Mouse (Mus musculus): Measurements from ENCODE around the gene Gadd45b. TPM values are rescaled to one million over a fixed set of nuclear protein-coding genes. Genes with fewer than 3 reads are reported as not detected.

Gadd45b gene
- polyA plus RNA-seq, 1 experiment from 2014 or later = 5.8 TPM

GRCm38 (mm10) chr10:80932206-80932605 lies 2.3 kb downstream of the Gadd45b start:
- Histone ChIP-seq H3K9me3 (ENCODE audit: control insufficient read depth, low read length) (no peaks in the 10 kb centered on the region), H3K4me3 (replicated peaks; ENCODE audit: low read length) (peak overlapping the region; percentile 24), H3K9ac (replicated peaks; ENCODE audit: low read depth, low read length) (no peak overlapping the region; the same call in 1 of the 2 replicates), H3K4me2 (ENCODE audit: low read length) (peak overlapping the region; percentile 45), H3K27ac (ENCODE audit: low read length) (no peak overlapping the region), H3K36me3 (ENCODE audit: control insufficient read depth, insufficient read depth) (no peaks in the 10 kb centered on the region), H3K27me3 (replicated peaks; ENCODE audit: control insufficient read depth, insufficient read depth, low read length) (peaks cover 35% of the 10 kb centered on the region), H3K4me1 (replicated peaks; ENCODE audit: control insufficient read depth, insufficient read depth, low read length) (peaks cover 65% of the 10 kb centered on the region)
- under 1% methylated on average over 20 of the region's 20 CpGs for WGBS
- no peak for ATAC-seq

- no peaks in the 10 kb centered on the region for H3K36me3 ChIP-seq (ENCODE audit: control insufficient read depth, insufficient read depth)
- 2% methylated on average over 17 of the region's 17 CpGs for WGBS
- H3K4me1 ChIP-seq (replicated peaks; ENCODE audit: control insufficient read depth, insufficient read depth, low read length) = peaks cover 72% of the 10 kb centered on the region
- H3K9me3 ChIP-seq (ENCODE audit: control insufficient read depth, low read length) = no peaks in the 10 kb centered on the region
- no peak for ATAC-seq
- H3K4me2 ChIP-seq (ENCODE audit: low read length) = peak overlapping the region; percentile 49
- H3K9ac ChIP-seq (replicated peaks; ENCODE audit: low read depth, low read length) = no peak overlapping the region
- H3K27me3 ChIP-seq (replicated peaks; ENCODE audit: control insufficient read depth, insufficient read depth, low read length) = peaks cover 38% of the 10 kb centered on the region
- peak overlapping the region; percentile 24 for H3K4me3 ChIP-seq (replicated peaks; ENCODE audit: low read length)
- H3K27ac ChIP-seq (ENCODE audit: low read length) = no peak overlapping the region
Observed at GRCm38 (mm10) chr10:80932700-80933420, 3.0 kb downstream of the Gadd45b start.

GRCm38 (mm10) chr10:80933421-80933979 lies 3.6 kb downstream of the Gadd45b start:
- Histone ChIP-seq H3K4me1 (replicated peaks; ENCODE audit: control insufficient read depth, insufficient read depth, low read length) (peaks cover 73% of the 10 kb centered on the region), H3K27ac (ENCODE audit: low read length) (no peak overlapping the region), H3K9me3 (ENCODE audit: control insufficient read depth, low read length) (no peaks in the 10 kb centered on the region), H3K9ac (replicated peaks; ENCODE audit: low read depth, low read length) (no peak overlapping the region), H3K27me3 (replicated peaks; ENCODE audit: control insufficient read depth, insufficient read depth, low read length) (peaks cover 38% of the 10 kb centered on the region), H3K36me3 (ENCODE audit: control insufficient read depth, insufficient read depth) (no peaks in the 10 kb centered on the region), H3K4me3 (replicated peaks; ENCODE audit: low read length) (peak overlapping the region; percentile 31), H3K4me2 (ENCODE audit: low read length) (peak overlapping the region; percentile 49)
- 4% methylated on average over 21 of the region's 21 CpGs for WGBS
- no peak for ATAC-seq

GRCm38 (mm10) chr10:80934136-80934985 lies 4.5 kb downstream of the Gadd45b start:
- no peak overlapping the region for H3K4me2 ChIP-seq (ENCODE audit: low read length)
- peaks cover 38% of the 10 kb centered on the region for H3K27me3 ChIP-seq (replicated peaks; ENCODE audit: control insufficient read depth, insufficient read depth, low read length)
- H3K4me1 ChIP-seq (replicated peaks; ENCODE audit: control insufficient read depth, insufficient read depth, low read length) = peaks cover 72% of the 10 kb centered on the region
- ATAC-seq = no peak
- H3K9ac ChIP-seq (replicated peaks; ENCODE audit: low read depth, low read length) = no peak overlapping the region
- no peak overlapping the region for H3K4me3 ChIP-seq (replicated peaks; ENCODE audit: low read length)
- WGBS = 31% methylated on average over 14 of the region's 14 CpGs
- no peaks in the 10 kb centered on the region for H3K9me3 ChIP-seq (ENCODE audit: control insufficient read depth, low read length)
- H3K36me3 ChIP-seq (ENCODE audit: control insufficient read depth, insufficient read depth) = no peaks in the 10 kb centered on the region
- H3K27ac ChIP-seq (ENCODE audit: low read length) = no peak overlapping the region

GRCm38 (mm10) chr10:80935241-80935640 lies 5.4 kb downstream of the Gadd45b start:
- no peak overlapping the region for H3K4me2 ChIP-seq (ENCODE audit: low read length)
- WGBS = 11% methylated on average over 3 of the region's 3 CpGs

GRCm38 (mm10) chr10:80935698-80936097 lies 5.8 kb downstream of the Gadd45b start:
- 3% methylated on average over 15 of the region's 17 CpGs for WGBS
- ATAC-seq = no peak
- Histone ChIP-seq H3K9ac (replicated peaks; ENCODE audit: low read depth, low read length) (no peak overlapping the region), H3K4me2 (ENCODE audit: low read length) (peak overlapping the region; percentile 32), H3K4me3 (replicated peaks; ENCODE audit: low read length) (no peak overlapping the region), H3K4me1 (replicated peaks; ENCODE audit: control insufficient read depth, insufficient read depth, low read length) (peaks cover 75% of the 10 kb centered on the region), H3K27ac (ENCODE audit: low read length) (no peak overlapping the region), H3K27me3 (replicated peaks; ENCODE audit: control insufficient read depth, insufficient read depth, low read length) (peaks cover 38% of the 10 kb centered on the region), H3K9me3 (ENCODE audit: control insufficient read depth, low read length) (no peaks in the 10 kb centered on the region), H3K36me3 (ENCODE audit: control insufficient read depth, insufficient read depth) (no peaks in the 10 kb centered on the region)

More at GRCm38 (mm10) chr10:80935241-80935640, 5.4 kb downstream of the Gadd45b start:
- no peaks in the 10 kb centered on the region for H3K9me3 ChIP-seq (ENCODE audit: control insufficient read depth, low read length)
- H3K4me3 ChIP-seq (replicated peaks; ENCODE audit: low read length) = no peak overlapping the region
- ATAC-seq = no peak
- H3K4me1 ChIP-seq (replicated peaks; ENCODE audit: control insufficient read depth, insufficient read depth, low read length) = peaks cover 75% of the 10 kb centered on the region
- H3K9ac ChIP-seq (replicated peaks; ENCODE audit: low read depth, low read length) = no peak overlapping the region
- H3K27ac ChIP-seq (ENCODE audit: low read length) = no peak overlapping the region
- no peaks in the 10 kb centered on the region for H3K36me3 ChIP-seq (ENCODE audit: control insufficient read depth, insufficient read depth)
- H3K27me3 ChIP-seq (replicated peaks; ENCODE audit: control insufficient read depth, insufficient read depth, low read length) = peaks cover 38% of the 10 kb centered on the region

- no peak overlapping the region for H3K9ac ChIP-seq (replicated peaks; ENCODE audit: low read depth, low read length)
- H3K27ac ChIP-seq (ENCODE audit: low read length) = no peak overlapping the region
- WGBS = 2% methylated on average over 37 of the region's 37 CpGs
- peak overlapping the region; percentile 32 for H3K4me2 ChIP-seq (ENCODE audit: low read length)
- ATAC-seq = peak; percentile 47
- no peaks in the 10 kb centered on the region for H3K36me3 ChIP-seq (ENCODE audit: control insufficient read depth, insufficient read depth)
- H3K4me3 ChIP-seq (replicated peaks; ENCODE audit: low read length) = peak overlapping the region; percentile 12; the same call in 1 of the 2 replicates
- H3K9me3 ChIP-seq (ENCODE audit: control insufficient read depth, low read length) = no peaks in the 10 kb centered on the region
- peaks cover 72% of the 10 kb centered on the region for H3K4me1 ChIP-seq (replicated peaks; ENCODE audit: control insufficient read depth, insufficient read depth, low read length)
- peaks cover 37% of the 10 kb centered on the region for H3K27me3 ChIP-seq (replicated peaks; ENCODE audit: control insufficient read depth, insufficient read depth, low read length)
Observed at GRCm38 (mm10) chr10:80936135-80936809, 6.4 kb downstream of the Gadd45b start.

- H3K9me3 ChIP-seq (ENCODE audit: control insufficient read depth, low read length) = no peaks in the 10 kb centered on the region
- peak overlapping the region; percentile 32 for H3K4me2 ChIP-seq (ENCODE audit: low read length)
- H3K36me3 ChIP-seq (ENCODE audit: control insufficient read depth, insufficient read depth) = no peaks in the 10 kb centered on the region
- H3K27me3 ChIP-seq (replicated peaks; ENCODE audit: control insufficient read depth, insufficient read depth, low read length) = peaks cover 32% of the 10 kb centered on the region
- H3K27ac ChIP-seq (ENCODE audit: low read length) = no peak overlapping the region
- no peak for ATAC-seq
- WGBS = 12% methylated on average over 6 of the region's 6 CpGs
- H3K4me1 ChIP-seq (replicated peaks; ENCODE audit: control insufficient read depth, insufficient read depth, low read length) = peaks cover 67% of the 10 kb centered on the region
- no peak overlapping the region for H3K4me3 ChIP-seq (replicated peaks; ENCODE audit: low read length)
- H3K9ac ChIP-seq (replicated peaks; ENCODE audit: low read depth, low read length) = no peak overlapping the region
Observed at GRCm38 (mm10) chr10:80936810-80937164, 6.9 kb downstream of the Gadd45b start.

- 20% methylated on average over 8 of the region's 8 CpGs for WGBS
Observed at GRCm38 (mm10) chr10:80937646-80938045, 7.8 kb downstream of the Gadd45b start.

More at GRCm38 (mm10) chr10:80937646-80938045, 7.8 kb downstream of the Gadd45b start:
- no peaks in the 10 kb centered on the region for H3K9me3 ChIP-seq (ENCODE audit: control insufficient read depth, low read length)
- no peak overlapping the region for H3K9ac ChIP-seq (replicated peaks; ENCODE audit: low read depth, low read length)
- no peak overlapping the region for H3K4me2 ChIP-seq (ENCODE audit: low read length)
- no peaks in the 10 kb centered on the region for H3K36me3 ChIP-seq (ENCODE audit: control insufficient read depth, insufficient read depth)
- no peak for ATAC-seq
- no peak overlapping the region for H3K27ac ChIP-seq (ENCODE audit: low read length)
- peaks cover 58% of the 10 kb centered on the region for H3K4me1 ChIP-seq (replicated peaks; ENCODE audit: control insufficient read depth, insufficient read depth, low read length)
- no peak overlapping the region for H3K4me3 ChIP-seq (replicated peaks; ENCODE audit: low read length)
- H3K27me3 ChIP-seq (replicated peaks; ENCODE audit: control insufficient read depth, insufficient read depth, low read length) = peaks cover 24% of the 10 kb centered on the region

Measured in forebrain, embryonic 16.5 days (tissue).